Mouse (Mus musculus): ENCODE data around the gene Tspan18.

- TF ChIP-seq POLR2A (IDR thresholded peaks at IDR 0.05; ENCODE audit: insufficient read depth, low read depth, low read length) (no peak), EP300 (IDR thresholded peaks at IDR 0.05; ENCODE audit: insufficient read depth, low read depth, low read length) (no peak)
Observed at GRCm38 (mm10) chr2:93383831-93384230, 49.5 kb upstream of the Tspan18 start.

Measured in heart, adult 2 months (tissue).